Mouse (Mus musculus): ENCODE results near the gene Best2.

Gene Best2

DNA sequence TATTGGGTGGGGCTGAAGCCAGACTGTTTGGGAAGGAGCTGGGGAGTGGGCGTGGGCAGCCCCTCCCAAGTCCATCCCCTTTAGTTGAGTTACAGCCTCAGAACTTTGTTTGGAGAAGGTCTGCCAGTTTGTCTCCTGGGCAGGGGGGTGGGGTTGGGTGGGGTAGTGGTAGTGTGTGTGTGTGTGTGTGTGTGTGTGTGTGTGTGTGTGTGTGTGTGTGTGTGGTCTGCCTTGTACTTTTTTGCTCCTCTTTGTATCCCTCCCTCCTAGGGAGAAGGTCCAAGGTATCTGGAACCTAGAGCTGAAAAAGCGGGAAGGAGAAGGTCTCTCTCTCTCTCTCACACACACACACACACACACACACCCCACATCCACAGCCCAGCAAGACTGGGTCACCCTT is at the start of gene Best2:
Gene Best2, minus strand, starts transcription at position 101 of the 400 bp plus-strand sequence.
- DNase-seq = no peak

DNA sequence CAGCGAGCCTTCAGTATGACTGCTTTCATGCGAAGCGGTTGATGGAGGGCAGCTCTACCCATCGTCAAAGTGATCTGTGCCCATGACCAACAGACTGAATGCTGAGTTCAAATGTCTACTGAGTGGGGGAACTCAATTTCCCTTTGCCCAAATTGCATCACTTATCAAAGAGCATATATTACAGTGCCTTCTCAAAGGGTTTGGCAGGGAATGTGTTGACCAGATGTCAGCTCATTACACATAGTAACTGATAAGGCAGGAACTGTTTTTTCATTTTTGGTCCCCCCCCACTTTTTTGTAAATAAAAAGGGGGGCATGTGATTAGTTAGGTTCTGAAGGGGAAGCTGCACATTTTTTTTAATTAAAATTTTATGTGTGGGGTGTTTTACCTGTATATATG is 48.3 kb upstream of the Best2 start:
- no peak for DNase-seq

DNA sequence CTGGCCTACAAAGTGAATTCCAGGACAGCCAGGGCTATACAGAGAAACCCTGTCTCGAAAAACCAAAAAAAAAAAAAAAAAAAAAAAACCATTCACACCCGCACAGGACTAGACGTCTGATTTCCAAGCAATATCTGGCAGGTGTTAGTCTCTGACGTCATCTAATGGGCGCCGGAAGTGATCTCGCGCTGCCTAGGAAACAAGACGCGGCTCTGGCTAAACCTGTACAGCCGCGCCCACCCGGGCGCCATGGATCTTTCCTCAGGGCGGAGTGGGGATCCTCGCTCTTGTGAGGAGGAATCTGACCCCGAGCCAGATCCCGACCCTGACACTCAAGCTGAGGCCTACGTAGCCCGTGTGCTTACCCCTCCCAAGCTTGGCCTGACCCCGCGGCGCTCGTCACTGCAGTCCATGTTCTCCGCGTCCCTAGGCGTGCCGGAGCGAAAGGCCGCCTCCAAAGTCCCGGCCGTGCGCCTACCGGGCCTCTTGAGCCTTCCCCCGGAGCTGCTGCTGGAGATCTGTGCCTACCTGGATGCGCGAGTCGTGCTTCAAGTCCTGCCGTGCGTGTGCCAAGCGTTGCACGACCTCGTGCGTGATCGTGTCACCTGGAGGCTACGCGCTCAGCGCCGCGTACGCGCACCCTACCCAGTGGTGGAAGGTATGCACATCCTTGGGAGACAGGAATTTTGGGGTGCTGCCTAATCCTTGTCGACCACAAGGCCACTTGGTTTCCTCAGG is 45.7 kb upstream of the Best2 start, which contains the start of gene Fbxw9:
Gene Fbxw9, plus strand, starts transcription at position 177 of the 738 bp plus-strand sequence.
- DNase-seq = peak; percentile 91

DNA sequence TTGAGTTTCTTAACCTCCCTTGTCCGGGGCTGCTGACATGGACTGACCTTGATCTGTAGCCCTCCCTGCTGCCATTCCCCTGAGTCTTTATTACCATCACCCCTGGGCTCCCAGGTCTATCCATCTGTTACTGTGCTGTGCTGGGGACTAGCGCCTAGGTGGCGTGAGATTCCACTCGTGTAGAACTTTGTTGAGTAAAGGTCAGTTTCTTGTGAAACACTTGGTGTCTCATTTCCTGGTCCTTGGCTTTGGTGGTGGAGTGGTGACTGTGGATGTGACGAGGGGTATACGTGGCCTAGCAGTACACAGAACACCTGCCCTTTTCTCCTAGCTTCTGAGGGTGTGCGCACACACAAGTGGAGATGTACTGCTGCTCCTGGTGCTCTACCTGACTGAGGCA is 43.0 kb upstream of the Best2 start:
- DNase-seq = no peak

DNA sequence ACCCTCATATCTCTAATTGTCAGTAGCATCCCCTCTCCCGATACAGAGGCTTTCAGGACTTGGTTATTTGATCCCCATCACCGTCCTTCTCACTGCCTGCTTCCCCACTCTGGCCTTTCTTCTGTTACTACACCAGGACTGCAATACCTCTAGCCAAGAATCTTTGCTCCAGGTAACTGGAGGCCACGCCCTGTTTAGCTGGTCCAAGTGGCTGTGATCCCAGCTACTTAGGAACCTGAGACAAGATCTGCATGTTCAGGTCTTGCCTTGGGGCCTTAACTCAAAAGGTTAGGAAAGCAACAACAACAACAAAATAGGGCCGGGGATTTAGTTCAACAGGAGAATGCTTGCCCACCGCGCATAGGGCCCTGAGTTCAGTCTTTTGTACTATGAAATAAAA is 29.3 kb upstream of the Best2 start:
- DNase-seq = no peak

DNA sequence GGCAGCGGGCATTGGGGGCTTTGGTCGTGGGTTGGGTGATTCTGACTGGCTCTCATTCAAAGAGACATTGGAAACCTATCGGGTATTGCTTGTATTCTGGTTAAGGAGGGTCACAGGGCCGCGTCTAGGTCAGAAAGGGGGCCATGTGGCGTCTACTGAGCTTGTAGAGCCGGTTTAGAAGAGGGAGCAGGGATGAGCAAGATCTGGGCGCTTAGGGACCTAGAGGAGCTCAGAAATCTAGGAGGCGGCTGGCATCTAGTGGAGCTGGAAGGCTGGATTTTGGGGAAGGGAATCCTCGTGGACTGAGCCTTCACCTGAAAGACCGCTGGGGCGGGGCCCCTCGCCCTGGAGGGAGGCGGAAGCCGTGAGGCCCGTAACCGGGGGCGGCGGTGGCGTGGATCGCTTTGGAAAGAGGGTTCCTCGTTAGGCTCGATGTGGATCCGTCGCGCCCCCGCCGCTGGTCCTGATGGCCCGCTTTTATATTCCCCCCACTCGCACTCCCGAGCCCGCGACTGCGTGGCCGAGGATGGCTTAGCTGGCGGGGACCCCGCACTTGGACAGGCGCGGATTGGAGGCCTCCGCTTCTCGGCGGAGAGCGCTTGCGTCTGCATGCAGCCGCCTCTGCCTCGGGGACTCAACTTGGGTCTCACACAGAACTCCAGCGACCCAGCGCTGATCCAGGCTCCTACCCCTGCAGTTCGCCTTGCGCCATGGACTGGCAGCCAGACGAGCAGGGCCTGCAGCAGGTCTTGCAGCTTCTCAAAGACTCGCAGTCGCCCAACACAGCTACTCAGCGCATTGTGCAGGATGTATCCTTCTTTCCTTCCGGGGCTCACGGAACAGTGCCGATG is 23.6 kb upstream of the Best2 start:
- peak; percentile 58 for DNase-seq

DNA sequence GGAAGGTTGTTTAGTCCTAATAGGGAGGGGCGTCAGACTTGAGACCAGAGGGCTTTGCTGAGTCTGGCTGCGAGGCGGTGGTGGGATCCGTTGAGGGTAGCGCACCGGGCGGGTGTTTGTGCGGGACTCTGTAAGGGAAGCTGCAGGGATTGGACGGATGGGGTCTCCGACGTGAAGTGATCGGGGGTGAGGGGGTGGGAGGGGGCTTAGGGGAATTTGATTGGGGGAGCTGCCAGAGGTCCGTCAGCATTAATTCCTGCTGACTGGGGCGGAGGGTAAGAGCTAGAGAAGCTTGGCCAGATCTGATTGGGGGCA is 23.0 kb upstream of the Best2 start:
- no peak for DNase-seq

DNA sequence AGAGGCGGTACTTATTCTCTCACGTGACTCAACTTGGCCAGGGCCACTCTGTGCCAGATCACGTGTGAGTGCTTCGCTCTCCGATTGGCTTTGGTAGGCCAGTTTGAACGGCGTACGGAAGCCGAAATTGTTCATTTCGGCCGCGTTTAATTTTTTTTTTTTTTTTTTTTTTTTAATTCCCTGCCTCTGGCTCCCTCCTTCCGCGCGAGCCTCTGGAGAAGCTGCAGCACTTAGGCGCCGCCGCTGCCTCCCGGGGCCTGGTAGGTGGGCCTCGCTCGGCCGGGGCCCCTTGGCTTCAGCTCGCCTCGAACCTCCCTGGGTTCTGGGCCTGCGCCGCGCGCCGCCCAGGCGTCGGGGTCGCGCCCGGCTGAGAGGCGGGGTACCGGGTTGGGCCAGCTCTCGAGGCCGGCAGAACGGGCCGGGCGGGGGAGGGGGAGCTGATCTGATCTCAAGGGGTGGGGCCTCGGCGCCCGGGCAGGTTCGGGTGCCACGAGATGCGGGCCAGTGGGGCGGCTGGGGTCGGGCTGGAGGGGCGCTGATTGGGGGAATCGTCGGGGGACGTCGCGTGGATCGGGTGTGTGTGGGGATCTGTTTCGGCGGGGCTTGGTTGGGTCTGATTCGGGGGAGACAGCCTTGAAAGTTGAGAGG is 22.5 kb upstream of the Best2 start, which contains the start of gene Tnpo2:
Gene Tnpo2, plus strand, starts transcription at position 198 of the 648 bp plus-strand sequence.
- peak; percentile 89 for DNase-seq

DNA sequence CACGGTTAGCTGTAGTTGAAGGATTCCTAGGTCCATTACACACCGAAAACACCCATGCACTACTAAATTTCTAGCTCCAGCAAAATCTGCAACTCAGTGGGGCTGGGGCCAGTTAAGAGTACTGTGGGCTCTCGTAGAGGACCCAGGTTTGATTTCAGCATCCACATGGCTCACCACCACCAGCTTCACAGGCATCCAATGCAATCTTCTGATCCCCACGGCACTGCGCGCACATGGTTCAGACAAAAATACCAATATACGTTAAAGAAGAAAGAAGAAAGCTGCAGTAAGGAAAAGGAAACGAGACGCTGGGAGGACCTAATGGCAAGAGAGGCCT is 22.0 kb upstream of the Best2 start:
- DNase-seq = no peak

DNA sequence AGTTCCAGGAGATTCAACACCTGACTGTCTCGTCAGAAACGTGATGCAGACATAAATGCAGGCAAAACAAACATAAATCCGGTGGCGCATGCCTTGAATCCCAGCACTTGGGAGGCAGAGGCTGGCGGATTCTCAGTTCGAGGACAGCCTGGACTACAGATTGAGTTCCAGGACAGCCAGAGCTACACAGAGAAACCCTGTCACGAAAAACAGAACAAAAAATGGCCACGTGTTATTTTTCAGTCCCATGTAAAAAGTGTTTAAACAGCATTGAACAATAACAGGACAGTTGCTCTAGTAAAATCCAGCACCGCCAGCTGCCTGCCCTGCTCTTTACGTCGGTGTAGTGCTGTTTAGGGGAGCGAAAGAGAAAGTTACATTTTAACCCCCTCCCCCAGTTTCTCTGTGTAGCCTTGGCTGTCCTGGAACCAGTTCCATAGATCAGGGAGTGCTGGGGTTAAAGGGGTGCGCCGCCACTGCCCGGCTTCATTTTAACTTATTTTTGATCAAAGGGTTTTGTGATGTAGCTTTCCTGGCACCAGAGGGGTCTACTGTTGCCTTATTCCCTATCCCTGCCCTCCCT is 21.5 kb upstream of the Best2 start:
- DNase-seq = peak; percentile 4

DNA sequence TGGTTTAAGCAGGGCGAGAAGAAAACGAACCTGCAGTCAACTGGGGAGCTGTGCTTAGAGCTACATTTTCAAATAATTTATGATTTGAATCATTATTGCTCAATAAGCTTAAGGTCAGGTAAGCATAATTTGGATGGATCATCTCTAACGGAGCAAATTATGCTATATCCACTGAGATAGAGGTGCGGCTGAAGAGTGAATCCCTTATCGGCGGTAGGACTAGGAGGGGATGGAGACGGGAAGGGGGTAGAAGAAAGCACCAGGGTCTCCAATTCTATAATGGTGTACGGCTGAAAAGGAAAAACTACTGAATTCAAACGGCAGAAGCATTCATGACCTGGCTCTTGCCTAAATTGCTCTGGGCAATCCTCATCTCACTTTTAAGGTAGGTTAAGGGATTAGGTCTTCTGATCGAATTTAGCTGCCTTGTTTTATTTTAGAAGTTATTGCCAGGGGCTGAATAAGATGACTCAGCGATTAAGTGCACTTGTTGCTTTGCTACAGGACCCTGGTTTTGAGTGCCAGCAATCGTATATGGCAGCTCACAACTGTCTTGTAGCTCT is 20.9 kb upstream of the Best2 start:
- DNase-seq = no peak

DNA sequence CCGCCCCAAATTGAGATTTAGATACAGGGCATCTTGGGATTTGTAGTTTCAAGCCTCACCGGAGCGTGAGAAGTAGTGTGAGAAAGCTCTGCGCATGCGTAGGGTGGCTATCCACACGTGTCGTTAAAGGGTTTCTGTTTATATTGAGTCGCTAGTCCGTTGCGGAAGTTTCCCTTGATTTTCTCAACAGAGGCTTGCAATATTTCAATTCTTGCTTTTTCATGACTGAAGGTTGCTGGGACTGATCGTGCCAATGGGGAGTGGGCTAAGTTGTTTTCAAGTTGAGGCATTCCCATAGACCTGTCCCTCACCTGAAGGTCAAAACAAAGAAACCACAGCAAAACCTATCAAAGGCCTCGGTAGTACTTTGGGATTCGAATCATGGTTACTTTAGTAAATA is 20.4 kb upstream of the Best2 start:
- peak; percentile 82 for DNase-seq

DNA sequence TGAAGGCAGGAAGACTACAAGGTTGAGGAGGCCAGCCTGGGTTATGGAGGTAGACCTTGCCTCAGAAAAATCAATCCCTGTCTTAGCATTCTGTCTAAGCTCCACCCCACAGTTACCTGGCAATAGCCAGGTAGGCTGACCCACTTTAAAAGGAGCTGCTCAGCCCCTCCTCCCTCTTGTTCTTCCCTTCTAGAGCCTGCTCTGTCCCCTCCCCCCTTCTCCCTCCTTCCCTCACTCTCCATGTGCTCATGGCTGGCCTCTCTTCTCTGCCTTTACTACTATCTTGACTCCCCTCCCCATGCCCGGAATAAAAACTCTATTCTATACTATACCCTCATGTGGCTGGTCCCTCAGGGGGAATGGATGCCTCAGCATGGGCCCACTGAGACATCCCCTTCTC is 19.5 kb upstream of the Best2 start:
- peak; percentile 14 for DNase-seq

DNA sequence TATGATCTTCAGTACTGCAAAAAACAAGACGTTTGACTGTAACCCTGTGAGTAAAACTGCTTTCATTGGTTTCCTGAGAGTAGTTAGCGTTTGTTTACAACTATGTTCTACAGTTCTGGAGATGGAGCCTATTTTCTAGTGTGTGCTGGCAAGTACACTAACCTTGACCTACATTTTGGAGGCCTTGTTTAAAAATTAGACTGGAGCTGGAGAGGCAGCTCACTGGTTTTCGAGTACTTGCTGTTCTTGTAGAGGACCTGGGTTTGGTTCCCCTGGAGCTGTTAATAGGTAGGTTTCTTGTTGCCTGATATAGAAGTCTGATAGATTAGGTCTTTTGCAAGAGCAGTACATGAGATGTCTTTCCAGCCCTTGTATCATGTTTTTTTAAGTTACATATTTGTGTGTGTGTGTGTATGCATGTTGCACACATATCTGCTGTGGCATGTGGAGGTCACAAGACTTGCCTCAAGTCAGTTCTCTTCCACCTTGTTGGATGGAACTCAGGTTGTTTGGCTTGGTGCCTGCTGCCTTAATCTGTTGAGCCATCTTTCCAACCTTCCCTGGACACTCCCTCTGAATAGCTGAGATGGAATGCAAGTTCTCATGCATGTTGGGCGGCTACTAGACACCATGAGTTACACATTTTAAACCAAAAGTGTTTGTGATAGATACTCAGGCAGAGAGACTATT is 18.4 kb upstream of the Best2 start:
- DNase-seq = no peak

DNA sequence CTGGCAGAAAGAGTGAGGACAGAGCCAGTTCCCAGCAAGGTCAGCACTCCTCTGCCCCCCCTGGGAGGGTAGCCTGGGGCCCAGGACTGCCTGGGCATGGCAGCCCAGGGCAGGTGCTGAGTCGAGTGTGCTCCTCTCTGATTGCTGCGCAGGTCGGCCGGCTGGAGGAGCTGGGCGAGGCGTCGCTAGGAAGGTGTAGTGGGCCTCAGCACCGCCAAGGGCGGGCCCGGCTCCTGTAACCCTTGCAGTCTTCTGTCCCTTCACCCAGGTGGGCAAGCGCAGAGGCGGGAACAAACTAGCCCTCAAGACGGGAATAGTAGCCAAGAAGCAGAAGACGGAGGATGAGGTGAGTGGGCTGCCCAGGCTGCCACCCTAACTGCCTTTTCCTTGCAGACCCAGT is 14.9 kb upstream of the Best2 start:
- DNase-seq = no peak

DNA sequence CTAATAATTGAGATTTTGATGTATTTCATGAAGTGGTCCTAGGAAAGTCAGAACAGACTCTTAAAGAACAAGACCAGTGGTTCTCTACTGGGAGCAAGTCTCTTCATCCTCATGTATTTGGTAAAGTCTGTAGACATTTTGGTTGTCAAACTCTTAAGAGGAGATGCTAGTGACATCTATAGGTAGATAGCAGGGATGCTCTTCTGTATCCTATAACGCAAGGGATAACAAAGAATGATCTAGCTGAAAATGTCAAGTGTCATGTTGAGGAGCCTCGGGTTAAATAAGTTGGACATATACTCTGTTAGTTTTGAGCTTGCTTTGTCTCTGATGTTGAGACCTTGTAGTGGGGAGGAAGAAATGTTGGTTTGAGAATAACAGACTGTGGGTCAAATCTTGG is 13.6 kb upstream of the Best2 start:
- DNase-seq = no peak

DNA sequence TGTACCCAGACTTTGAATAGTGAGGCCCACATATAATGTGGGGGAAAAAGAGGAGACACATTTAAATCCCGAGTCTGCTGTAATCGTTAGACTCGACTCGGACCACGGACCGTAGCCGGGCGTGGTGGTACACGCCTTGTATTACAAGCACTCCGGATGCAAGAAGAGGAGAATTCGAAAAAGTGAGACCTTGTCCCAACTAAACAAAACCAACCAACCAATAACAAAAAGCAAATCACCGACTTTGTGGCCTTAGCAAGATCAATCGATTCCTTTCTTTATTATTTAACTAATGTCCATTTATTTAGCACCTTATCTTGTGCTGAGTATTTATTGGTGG is 13.2 kb upstream of the Best2 start:
- DNase-seq = no peak

DNA sequence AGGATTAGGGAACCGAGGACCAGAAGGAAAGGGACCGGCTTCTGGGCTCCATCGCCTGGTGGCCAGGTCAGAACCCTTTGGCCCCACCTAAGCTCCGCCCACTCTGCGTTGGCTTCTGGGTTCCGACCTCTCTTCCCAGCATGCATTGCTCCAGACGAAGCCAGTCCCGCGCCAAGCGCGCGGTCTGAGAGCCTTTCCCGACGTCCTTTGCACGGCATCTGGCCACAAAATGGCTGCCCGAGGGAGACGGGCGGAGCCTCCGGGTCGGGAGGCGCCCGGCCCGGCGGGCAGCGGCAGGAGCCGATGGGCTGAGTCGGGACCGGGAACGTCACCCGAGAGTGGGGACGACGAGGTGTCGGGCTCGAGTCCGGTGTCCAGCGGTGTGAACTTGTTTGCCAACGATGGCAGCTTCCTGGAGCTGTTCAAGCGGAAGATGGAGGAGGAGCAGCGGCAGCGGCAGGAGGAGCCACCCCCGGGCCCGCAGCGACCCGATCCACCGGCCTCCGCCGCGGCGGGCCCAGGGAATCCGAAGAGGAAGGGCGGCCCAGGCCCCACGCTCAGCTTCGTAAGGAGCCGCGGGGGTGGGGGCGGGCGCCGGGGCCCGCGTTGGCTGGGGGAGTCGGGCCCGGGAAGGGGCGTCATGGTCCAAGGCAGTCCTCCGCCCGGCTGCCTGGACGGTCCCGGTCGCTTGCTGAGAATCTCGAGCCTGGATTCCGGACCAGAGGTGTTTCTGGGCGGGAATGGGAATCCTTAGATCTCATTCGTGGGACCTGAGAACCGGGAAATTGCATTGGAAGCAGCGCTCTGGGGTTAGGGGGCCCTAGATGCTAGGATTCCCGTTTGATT is 12.6 kb upstream of the Best2 start, which contains the start of gene Trir:
Gene Trir, plus strand, starts transcription at position 154 of the 846 bp plus-strand sequence.
- DNase-seq = peak; percentile 98

DNA sequence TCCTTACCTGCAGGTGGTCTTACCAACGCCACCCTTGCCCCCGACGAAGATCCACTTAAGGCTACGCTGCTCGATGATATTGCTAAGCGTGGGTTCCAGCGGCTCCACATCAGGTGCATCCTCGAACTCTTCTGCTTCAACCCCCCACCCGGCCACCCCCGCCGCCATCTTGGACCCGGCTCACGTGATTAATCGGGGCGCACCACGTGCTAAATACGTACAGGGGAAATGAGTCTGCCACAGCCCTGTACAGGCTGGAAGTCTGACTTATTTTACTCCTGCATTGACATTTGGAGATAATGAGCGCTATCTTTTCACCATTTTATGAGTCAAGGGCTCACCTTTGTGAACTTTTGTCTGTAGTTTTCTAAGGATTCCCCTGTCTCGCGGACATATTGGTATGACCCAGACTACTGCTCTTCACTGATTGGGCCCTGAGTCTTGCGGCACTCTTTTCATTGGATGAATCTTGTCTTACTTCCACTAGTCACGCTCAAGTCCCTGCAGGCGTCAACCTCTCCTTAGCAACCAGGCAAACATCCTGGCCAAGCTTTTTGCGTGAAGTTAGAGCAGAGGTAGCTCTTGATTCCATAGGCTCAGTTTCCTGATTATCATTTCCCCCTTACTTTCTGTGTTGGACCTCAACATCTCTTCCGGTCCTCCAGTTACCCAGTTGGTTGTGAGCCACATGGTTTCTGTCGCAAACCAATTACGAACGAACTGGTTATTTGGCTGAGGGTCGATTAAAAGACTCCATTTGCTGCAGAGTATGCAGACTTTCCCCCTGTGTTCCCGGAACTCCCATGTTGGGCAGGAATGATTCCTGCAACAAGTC is 11.0 kb upstream of the Best2 start, which contains the start of gene Asna1:
Gene Asna1, minus strand, starts transcription at position 184 of the 835 bp plus-strand sequence.
- peak; percentile 81 for DNase-seq

DNA sequence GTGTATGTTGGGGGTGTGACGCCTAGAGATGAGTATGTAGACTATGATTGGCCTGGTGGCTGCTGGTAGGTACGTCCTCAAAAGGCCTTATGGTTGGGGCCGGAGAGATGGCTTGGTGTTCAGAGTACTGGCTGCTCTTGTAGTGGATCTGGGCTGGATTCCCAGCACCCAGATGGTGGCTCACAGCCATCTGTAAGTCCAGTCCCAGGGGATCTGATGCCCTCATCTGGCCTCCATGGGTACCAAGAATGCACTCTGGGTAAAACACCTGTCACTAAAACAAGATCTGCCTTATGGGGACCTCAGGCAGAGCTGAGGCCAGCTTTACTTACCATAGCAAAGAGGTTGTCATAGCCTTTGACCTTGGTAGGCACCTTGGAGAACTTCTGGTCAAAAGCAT is 9.5 kb upstream of the Best2 start:
- no peak for DNase-seq
